Mouse (Mus musculus) CH12.LX (cell line): Measurements from ENCODE around the gene Me1.

Source experiments
- CTCF ChIP-seq, 2 experiments: IDR thresholded peaks in 1 of 2; conservative IDR thresholded peaks in 1 of 2; 2 replicates each; pipeline ENCODE4 v1.5.1; 2011 to 2012; ENCODE audit warnings: low read depth in 2 of 2, low read length in 2 of 2, improper control_type of control experiment in 1 of 2, inconsistent platforms in 1 of 2, mild to moderate bottlenecking in 1 of 2, moderate library complexity in 1 of 2
- ELF1 ChIP-seq: IDR thresholded peaks from 2 replicates; pipeline ENCODE4 v1.6.1; 2014; ENCODE audit warnings: low read depth, mild to moderate bottlenecking, inconsistent platforms, low read length, improper control_type of control experiment
- MAFK ChIP-seq: IDR thresholded peaks from 2 replicates; pipeline ENCODE4 v1.6.1; 2011; ENCODE audit warnings: low read length, improper control_type of control experiment; ENCODE audit not compliant: insufficient replicate concordance
- NRF1 ChIP-seq: IDR thresholded peaks from 2 replicates; pipeline ENCODE4 v1.6.1; 2014; ENCODE audit warnings: low read depth, mild to moderate bottlenecking, inconsistent platforms, low read length, improper control_type of control experiment, moderate library complexity
- POLR2A ChIP-seq: IDR thresholded peaks from 2 replicates; pipeline ENCODE4 v1.6.1; 2011; ENCODE audit warnings: low read depth, mild to moderate bottlenecking, improper control_type of control experiment, low read length
- SIN3A ChIP-seq: IDR thresholded peaks from 2 replicates; pipeline ENCODE4 v1.6.1; 2012; ENCODE audit warnings: low read length, improper control_type of control experiment, inconsistent platforms
- TBP ChIP-seq: conservative IDR thresholded peaks from 2 replicates; pipeline ENCODE4 v1.6.1; 2011; ENCODE audit warnings: low read depth, low read length, improper control_type of control experiment

DNA sequence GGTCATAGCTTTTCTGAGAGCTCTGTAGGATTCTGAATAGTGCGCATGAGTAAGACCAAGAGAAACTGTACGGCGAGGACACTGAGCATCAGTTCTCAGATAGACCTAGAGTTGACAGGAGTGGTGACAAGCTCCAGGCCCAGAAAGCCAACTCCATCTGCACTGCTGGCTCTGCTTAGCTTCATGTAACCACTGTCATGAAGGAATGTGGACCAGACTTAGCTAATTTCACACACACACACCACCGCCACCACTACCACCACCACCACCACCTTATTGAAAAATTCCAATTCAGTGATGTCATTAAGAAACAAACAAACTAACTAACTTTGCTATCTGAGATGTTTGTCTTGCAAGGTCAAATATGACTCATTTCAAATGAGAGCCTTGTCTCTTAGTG, 41.2 kb upstream of the Me1 start:
- TF ChIP-seq ELF1, result no peak
- no peak for TF ChIP-seq TBP
- no peak for TF ChIP-seq CTCF (conservative IDR thresholded peaks at IDR 0.05 in 1 of 2, IDR thresholded peaks at IDR 0.05 in 1 of 2; ENCODE audit: low read depth in 2 of 2, low read length in 2 of 2)
- TF ChIP-seq NRF1, result no peak
- TF ChIP-seq POLR2A, result no peak
- no peak for TF ChIP-seq MAFK
- no peak for TF ChIP-seq SIN3A
